Mouse (Mus musculus): ENCODE data around the gene Foxq1.

DNA sequence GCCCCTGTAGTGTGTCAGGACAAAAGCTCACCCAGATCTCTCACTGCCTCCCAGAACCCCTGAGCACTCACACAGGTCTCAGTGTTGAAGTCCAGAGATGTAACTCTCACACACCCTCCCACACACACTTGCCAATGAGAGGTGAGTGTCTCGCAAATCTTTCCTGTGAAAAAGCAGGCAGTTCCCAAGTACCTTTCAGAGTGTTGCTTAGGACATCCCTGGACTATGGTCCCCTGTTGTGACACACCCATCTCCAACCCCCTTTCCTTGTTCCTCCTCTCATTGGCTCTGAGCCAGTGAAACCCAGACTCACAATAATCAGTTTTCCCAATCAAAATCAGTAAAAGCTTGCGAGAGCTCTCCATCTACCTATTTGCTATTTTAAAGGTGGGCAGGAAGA is 9.2 kb upstream of the Foxq1 start:
- TF ChIP-seq E2F4 (IDR thresholded peaks at IDR 0.05; ENCODE audit: insufficient read depth) (no peak), POLR2A (IDR thresholded peaks at IDR 0.05; ENCODE audit: insufficient read length, low read depth) (no peak), TCF12 (IDR thresholded peaks at IDR 0.05; ENCODE audit: insufficient read depth, poor library complexity, severe bottlenecking) (no peak), MAX (IDR thresholded peaks at IDR 0.05; ENCODE audit: low read depth) (no peak), REST (IDR thresholded peaks at IDR 0.05; ENCODE audit: insufficient read depth, insufficient read length) (no peak), USF1 (IDR thresholded peaks at IDR 0.05; ENCODE audit: low read depth) (no peak), SRF (IDR thresholded peaks at IDR 0.05; ENCODE audit: control insufficient read depth, insufficient read length, low read depth) (no peak), POLR2AphosphoS2 (IDR thresholded peaks at IDR 0.05; ENCODE audit: insufficient read length, low read depth) (no peak), MYOG (IDR thresholded peaks at IDR 0.05; ENCODE audit: control insufficient read depth in 1 of 3, insufficient read depth in 1 of 3, insufficient read length in 2 of 3, low read depth in 2 of 3) (no peak), MYOD1 (IDR thresholded peaks at IDR 0.05; ENCODE audit: control insufficient read depth in 1 of 3, insufficient read length in 2 of 3, low read depth in 2 of 3) (no peak)
